Mouse (Mus musculus) midbrain, embryonic 10.5 days (tissue): Measurements from ENCODE around the gene Brinp2. TPM values are rescaled to one million over a fixed set of nuclear protein-coding genes. Genes with fewer than 3 reads are reported as not detected.

Experiments used
- DNase-seq: peaks from one replicate; pipeline ENCODE4 v3.0.0-alpha.2; 2017; ENCODE audit warnings: low spot score
- H3K27ac ChIP-seq: fragments of 300-500 bp; sonication (generic); replicated peaks from 2 replicates; pipeline ENCODE4 v1.5.1; 2016; ENCODE audit warnings: mild to moderate bottlenecking
- H3K27me3 ChIP-seq: fragments of 300-500 bp; sonication (generic); 2 replicates; pipeline ENCODE4 v1.6.1; 2016; ENCODE audit warnings: low read depth, mild to moderate bottlenecking; ENCODE audit not compliant: poor library complexity, severe bottlenecking
- H3K36me3 ChIP-seq: fragments of 300-500 bp; sonication (generic); 2 replicates; pipeline ENCODE4 v1.6.1; 2016; ENCODE audit warnings: mild to moderate bottlenecking, moderate library complexity
- H3K4me1 ChIP-seq: fragments of 300-500 bp; sonication (generic); 2 replicates; pipeline ENCODE4 v1.6.1; 2016
- H3K4me3 ChIP-seq: fragments of 300-500 bp; sonication (generic); 2 replicates; pipeline ENCODE4 v1.5.1; 2016; ENCODE audit warnings: mild to moderate bottlenecking, moderate library complexity
- H3K9me3 ChIP-seq: fragments of 300-500 bp; sonication (generic); replicated peaks from 2 replicates; pipeline ENCODE4 v1.6.1; 2016; ENCODE audit warnings: mild to moderate bottlenecking
- WGBS: fragments of 180-500 bp; shearing (Covaris S2); methylation state at CpG from one replicate; pipeline ENCODE4 v1.1.7; 2016; 5-methylcytosine and 5-hydroxymethylcytosine counted together
- polyA plus RNA-seq: library from polyadenylated mRNA; unstranded; fragments of >200 nt; fragmentation: Nextera tagmentation; extraction: Ambion mirVana; gene quantifications from 2 replicates; pipeline ENCODE4 v1.2.1, GENCODE M21; 2016

Gene Brinp2
- polyA plus RNA-seq, 1 experiment from 2014 or later = 1.3 TPM

DNA sequence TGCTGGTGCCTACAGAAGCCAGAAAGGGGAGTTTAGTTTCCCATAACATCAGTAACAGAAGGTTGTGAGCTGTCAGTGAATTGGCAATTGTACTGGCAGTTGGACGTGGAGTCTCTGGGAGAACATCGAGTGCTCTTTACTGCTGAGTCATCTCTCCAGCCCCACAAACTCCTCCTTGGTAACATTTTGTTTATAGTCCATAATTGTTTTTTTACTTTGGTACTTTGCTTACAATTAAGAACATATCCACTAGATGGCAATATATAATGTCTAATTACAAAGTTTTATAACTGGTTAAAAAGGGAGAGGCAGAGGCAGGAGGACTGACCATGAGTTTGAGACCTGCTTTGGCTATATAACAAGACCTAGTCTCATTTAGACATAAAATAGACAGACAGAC is 148.5 kb downstream of the Brinp2 start:
- DNase-seq = no peak
- no peaks in the 10 kb centered on the region for H3K36me3 ChIP-seq
- no peak overlapping the region for H3K27ac ChIP-seq
- WGBS = 86% methylated on average over 2 of the region's 2 CpGs
- no peaks in the 10 kb centered on the region for H3K27me3 ChIP-seq
- H3K4me3 ChIP-seq = no peak overlapping the region
- no peaks in the 10 kb centered on the region for H3K9me3 ChIP-seq
- peaks cover 11% of the 10 kb centered on the region for H3K4me1 ChIP-seq

DNA sequence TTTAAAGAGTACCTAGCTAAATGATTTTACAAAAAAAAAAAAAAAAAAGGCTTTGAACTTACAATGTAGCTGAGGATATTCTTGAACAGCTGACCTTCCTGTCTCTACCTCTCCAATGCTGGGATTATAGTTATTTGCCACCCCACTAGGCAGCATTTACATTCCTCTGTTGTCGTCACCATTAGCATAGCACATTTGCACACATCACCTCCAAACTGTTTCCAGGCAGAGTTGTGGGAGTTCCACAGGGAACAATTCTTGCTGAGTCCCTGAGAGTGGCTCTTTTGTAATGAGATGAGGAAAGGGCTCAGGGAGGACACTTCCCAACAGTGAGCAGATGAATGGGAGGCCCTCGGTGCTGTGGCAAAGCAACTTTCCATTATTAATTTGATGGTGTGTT is 153.2 kb downstream of the Brinp2 start:
- peaks cover 3% of the 10 kb centered on the region; the same call in 1 of the 2 replicates for H3K4me1 ChIP-seq
- H3K4me3 ChIP-seq = no peak overlapping the region
- 66% methylated on average over 2 of the region's 2 CpGs for WGBS
- no peaks in the 10 kb centered on the region for H3K36me3 ChIP-seq
- DNase-seq = no peak
- no peaks in the 10 kb centered on the region for H3K27me3 ChIP-seq
- H3K27ac ChIP-seq = no peak overlapping the region
- no peaks in the 10 kb centered on the region for H3K9me3 ChIP-seq

Other genes starting within 250 kb of the Brinp2 start
- 9.4 and 15.0 TPM in 2 replicates for gene Astn1, start 5.9 kb upstream of the Brinp2 start, polyA plus RNA-seq